Mouse (Mus musculus): ENCODE measurements around the gene Usp8.

DNA sequence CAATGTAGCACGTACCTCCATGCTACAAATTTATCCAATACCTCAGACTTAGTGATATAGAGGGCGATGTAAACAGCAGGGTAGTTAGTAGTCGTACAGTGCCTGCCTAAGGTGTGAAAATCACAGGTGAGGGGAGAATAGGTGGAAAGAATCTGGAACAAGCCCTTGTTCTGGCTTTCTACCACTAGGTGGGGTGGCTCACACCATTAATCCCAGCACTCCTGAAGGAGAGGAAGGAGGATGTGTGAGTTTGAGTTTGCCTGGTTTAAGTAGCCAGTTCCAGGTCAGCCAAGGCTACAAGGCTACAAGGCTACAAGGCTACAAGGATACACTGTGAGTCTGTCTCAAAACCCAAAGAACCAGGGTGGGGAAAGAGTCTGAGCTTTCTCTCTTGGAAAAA lies 88.6 kb downstream of the Usp8 start:
- TF ChIP-seq CTCF (IDR thresholded peaks at IDR 0.05; ENCODE audit: extremely low read depth, insufficient read depth, low read length) (peak; percentile 33; the same call in 1 of the 2 replicates), POLR2A (IDR thresholded peaks at IDR 0.05; ENCODE audit: extremely low read depth, insufficient read depth, low read length) (no peak)
